Mouse (Mus musculus): Measurements from ENCODE around the gene Pou5f2.

- TF ChIP-seq CTCF (IDR thresholded peaks at IDR 0.05; ENCODE audit: borderline replicate concordance, insufficient read depth, low read length) = no peak
- TF ChIP-seq POLR2A (IDR thresholded peaks at IDR 0.05; ENCODE audit: low read depth, low read length) = no peak
These were observed 12.5 kb downstream of the Pou5f2 start for GRCm38 (mm10) chr13:78037203-78037602.
